Comparison of ENCODE assay signal across 8 mouse cellular contexts in the genomic region with DNA sequence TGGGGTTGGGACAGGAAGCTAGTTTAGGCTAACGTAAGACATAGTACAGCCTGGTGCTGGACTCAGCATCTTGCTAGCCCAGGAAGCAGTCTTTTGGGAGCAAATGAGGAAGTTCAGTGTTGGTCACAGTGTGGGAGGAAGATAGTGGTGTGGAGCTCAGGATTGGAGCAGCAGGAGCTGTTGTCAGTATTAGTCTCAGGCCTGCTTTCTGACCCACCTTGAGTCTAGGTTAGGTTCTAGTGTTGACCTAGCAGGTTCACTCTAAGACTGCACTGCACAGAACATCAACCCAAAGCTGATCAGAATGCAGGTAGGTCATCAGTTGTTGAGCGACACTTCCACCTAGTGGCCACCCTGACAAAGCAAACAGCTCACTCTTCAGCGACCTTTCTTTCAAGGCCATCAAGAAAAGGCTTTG. TPM values are rescaled to one million over a fixed set of nuclear protein-coding genes. Genes with fewer than 3 reads are reported as not detected.
DNase-seq lines count a peak whose midpoint lies in the region; ATAC-seq and TF ChIP-seq lines count a peak whose summit lies in the region.

No protein-coding gene starts in this region.

- H3K4me1 ChIP-seq in forebrain, embryonic 14.5 days (ENCODE audit: control insufficient read depth, insufficient read depth, low read length), result no peaks in the 10 kb centered on the region
- H3K4me1 ChIP-seq in lung, embryonic 14.5 days (ENCODE audit: insufficient read depth), result no peaks in the 10 kb centered on the region

- no peaks in the 10 kb centered on the region for H3K9me3 ChIP-seq in forebrain, embryonic 14.5 days (replicated peaks; ENCODE audit: control insufficient read depth, low read length)
- no peaks in the 10 kb centered on the region for H3K9me3 ChIP-seq in lung, embryonic 14.5 days (ENCODE audit: low read depth, low read length)

- no peak overlapping the region for H3K4me3 ChIP-seq in forebrain, embryonic 14.5 days (ENCODE audit: low read depth, low read length)
- no peak overlapping the region for H3K4me3 ChIP-seq in lung, embryonic 14.5 days (ENCODE audit: low read depth, low read length)

- no peak for ATAC-seq in forebrain, embryonic 14.5 days
- ATAC-seq in lung, embryonic 14.5 days (ENCODE audit: insufficient read depth), result no peak

- peak; percentile 78 for TF ChIP-seq CTCF in lung, embryonic 14.5 days (IDR thresholded peaks at IDR 0.05; ENCODE audit: low read depth)

- intact Hi-C loops in left cerebral cortex, postnatal 36 days (cut with DNase I), result loop anchor here (10.0 kb wide), 1 partner anchor 95 kb away; the partner anchor contains the start of genes Catsperz and Esrra

- H3K27me3 ChIP-seq in forebrain, embryonic 14.5 days (replicated peaks; ENCODE audit: control insufficient read depth, insufficient read depth, low read length), result no peaks in the 10 kb centered on the region
- H3K27me3 ChIP-seq in lung, embryonic 14.5 days (ENCODE audit: insufficient read depth, low read length), result no peaks in the 10 kb centered on the region

- WGBS in forebrain, embryonic 14.5 days, result 55% methylated on average over 3 of the region's 3 CpGs
- 50% methylated on average over 3 of the region's 3 CpGs for WGBS in lung, embryonic 14.5 days

- no peak overlapping the region for H3K27ac ChIP-seq in forebrain, embryonic 14.5 days (ENCODE audit: low read depth, low read length)
- no peak overlapping the region; the same call in 1 of the 2 replicates for H3K27ac ChIP-seq in lung, embryonic 14.5 days (ENCODE audit: low read depth)

- H3K9ac ChIP-seq in forebrain, embryonic 14.5 days (ENCODE audit: low read length), result no peak overlapping the region
- H3K9ac ChIP-seq in lung, embryonic 14.5 days, result no peak overlapping the region

- H3K36me3 ChIP-seq in forebrain, embryonic 14.5 days (ENCODE audit: control insufficient read depth, insufficient read depth, low read length), result peaks cover 81% of the 10 kb centered on the region
- peaks cover 79% of the 10 kb centered on the region for H3K36me3 ChIP-seq in lung, embryonic 14.5 days (ENCODE audit: insufficient read depth)

- H3K4me2 ChIP-seq in forebrain, embryonic 14.5 days (ENCODE audit: low read length), result no peak overlapping the region
- H3K4me2 ChIP-seq in lung, embryonic 14.5 days, result no peak overlapping the region

- peak; percentile 40 to 49 for DNase-seq in layer of hippocampus, postnatal 10 days (ENCODE audit: low spot score in 2 of 2)
- no peak for DNase-seq in layer of hippocampus, adult 9-11 months
- DNase-seq in brain, adult 2 months (ENCODE audit: low read depth, low spot score), result peak; percentile 80
- DNase-seq in forebrain, embryonic 14.5 days (ENCODE audit: low spot score), result peak; percentile 69
- DNase-seq in kidney, adult 11 months, result peak; percentile 55
- DNase-seq in lung, embryonic 14.5 days, result peak; percentile 65
- DNase-seq in retina, embryonic 14.5 days (ENCODE audit: low spot score), result peak; percentile 81
- no peak for DNase-seq in left cerebral cortex, postnatal 36 days (ENCODE audit: low spot score in 2 of 2)

RNA-seq across cellular contexts. Expression of gene Fermt3, which starts 1.0 kb away (rescaled TPM):
- total RNA-seq in layer of hippocampus, postnatal 10 days (2021), result 1 to 10 TPM; 5.0 to 5.2 TPM
- 3.5 TPM in 2 replicates for polyA plus RNA-seq in forebrain, embryonic 14.5 days (2014; fragmentation: Nextera tagmentation; extraction: Ambion mirVana)
- 8.6 and 9.1 TPM in 2 replicates for polyA plus RNA-seq in lung, embryonic 14.5 days (2014; fragmentation: Nextera tagmentation; extraction: Ambion mirVana)
- total RNA-seq in left cerebral cortex, postnatal 36 days (2021), result 1 to 10 TPM; 3.7 to 4.9 TPM

RNA-seq across cellular contexts. Expression of gene Stip1, which starts 19.5 kb away (rescaled TPM):
- total RNA-seq in layer of hippocampus, postnatal 10 days (2021), result 100 to 1,000 TPM; 126 to 148 TPM
- 278 and 287 TPM in 2 replicates for polyA plus RNA-seq in forebrain, embryonic 14.5 days (2014; fragmentation: Nextera tagmentation; extraction: Ambion mirVana)
- polyA plus RNA-seq in lung, embryonic 14.5 days (2014; fragmentation: Nextera tagmentation; extraction: Ambion mirVana), result 250 and 255 TPM in 2 replicates
- 100 to 1,000 TPM; 179 to 201 TPM for total RNA-seq in left cerebral cortex, postnatal 36 days (2021)

RNA-seq across cellular contexts. Expression of gene Trpt1, which starts 24.3 kb away (rescaled TPM):
- 10 to 100 TPM; 16.9 to 18.2 TPM for total RNA-seq in layer of hippocampus, postnatal 10 days (2021)
- 14.4 and 15.2 TPM in 2 replicates for polyA plus RNA-seq in forebrain, embryonic 14.5 days (2014; fragmentation: Nextera tagmentation; extraction: Ambion mirVana)
- polyA plus RNA-seq in lung, embryonic 14.5 days (2014; fragmentation: Nextera tagmentation; extraction: Ambion mirVana), result 9.0 and 10.5 TPM in 2 replicates
- total RNA-seq in left cerebral cortex, postnatal 36 days (2021), result 10 to 100 TPM; 20.4 to 24.7 TPM

RNA-seq across cellular contexts. Expression of gene Nudt22, which starts 24.3 kb away (rescaled TPM):
- 10 to 100 TPM; 10.2 to 11.3 TPM for total RNA-seq in layer of hippocampus, postnatal 10 days (2021)
- polyA plus RNA-seq in forebrain, embryonic 14.5 days (2014; fragmentation: Nextera tagmentation; extraction: Ambion mirVana), result 18.8 and 21.2 TPM in 2 replicates
- polyA plus RNA-seq in lung, embryonic 14.5 days (2014; fragmentation: Nextera tagmentation; extraction: Ambion mirVana), result 20.4 and 20.7 TPM in 2 replicates
- total RNA-seq in left cerebral cortex, postnatal 36 days (2021), result 10 to 100 TPM; 12.5 to 16.8 TPM

RNA-seq across cellular contexts. Expression of gene Dnajc4, which starts 27.9 kb away (rescaled TPM):
- total RNA-seq in layer of hippocampus, postnatal 10 days (2021), result 10 to 100 TPM; 18.1 to 21.5 TPM
- 22.5 and 25.2 TPM in 2 replicates for polyA plus RNA-seq in forebrain, embryonic 14.5 days (2014; fragmentation: Nextera tagmentation; extraction: Ambion mirVana)
- polyA plus RNA-seq in lung, embryonic 14.5 days (2014; fragmentation: Nextera tagmentation; extraction: Ambion mirVana), result 18.6 and 22.8 TPM in 2 replicates
- total RNA-seq in left cerebral cortex, postnatal 36 days (2021), result 10 to 100 TPM; 22.9 to 28.1 TPM

Comparison
In these comparisons a context has a peak if more than half of its experiments do, and no peak if none do; other contexts are left out.
1. DNase-seq: peak in layer of hippocampus, postnatal 10 days (2 of 2), brain, adult 2 months (single experiment), forebrain, embryonic 14.5 days (single experiment), kidney, adult 11 months (single experiment), lung, embryonic 14.5 days (single experiment) and retina, embryonic 14.5 days (single experiment); none in layer of hippocampus, adult 9-11 months (single experiment) and left cerebral cortex, postnatal 36 days (0 of 2).